Mouse (Mus musculus): ENCODE measurements around the gene Apol8.

DNA sequence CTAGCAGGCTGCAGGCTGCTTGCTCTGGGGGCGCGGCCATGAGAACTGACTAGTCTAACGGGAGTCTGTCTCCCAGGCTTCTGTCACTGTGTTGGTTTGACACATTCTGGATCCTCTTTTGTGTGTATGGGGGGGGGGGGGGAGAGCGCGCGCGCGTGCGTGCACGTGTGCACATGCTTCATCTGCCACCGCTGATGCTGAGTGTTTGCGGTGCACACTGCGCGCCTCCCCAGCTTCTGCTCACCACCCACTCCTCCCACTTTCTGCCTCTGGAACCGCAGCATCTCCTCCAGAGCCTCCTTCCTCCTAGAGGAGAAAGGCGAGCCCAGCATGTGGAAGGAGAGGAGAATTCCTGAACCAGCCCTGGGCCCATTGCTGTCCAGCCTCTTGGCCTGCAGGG is 3.2 kb upstream of the Apol8 start:
- TF ChIP-seq CTCF (IDR thresholded peaks at IDR 0.05; ENCODE audit: borderline replicate concordance, insufficient read depth, low read length) (no peak), POLR2A (IDR thresholded peaks at IDR 0.05; ENCODE audit: low read depth, low read length) (no peak)

All from embryonic fibroblast, embryonic 13.5 days (primary cell).